Mouse (Mus musculus): Measurements from ENCODE around the gene Sarm1. TPM values are rescaled to one million over a fixed set of nuclear protein-coding genes. Genes with fewer than 3 reads are reported as not detected.

Gene Sarm1
- 17.4 and 21.8 TPM in 2 replicates for polyA plus RNA-seq (2014; fragmentation: Nextera tagmentation; extraction: Ambion mirVana)

DNA sequence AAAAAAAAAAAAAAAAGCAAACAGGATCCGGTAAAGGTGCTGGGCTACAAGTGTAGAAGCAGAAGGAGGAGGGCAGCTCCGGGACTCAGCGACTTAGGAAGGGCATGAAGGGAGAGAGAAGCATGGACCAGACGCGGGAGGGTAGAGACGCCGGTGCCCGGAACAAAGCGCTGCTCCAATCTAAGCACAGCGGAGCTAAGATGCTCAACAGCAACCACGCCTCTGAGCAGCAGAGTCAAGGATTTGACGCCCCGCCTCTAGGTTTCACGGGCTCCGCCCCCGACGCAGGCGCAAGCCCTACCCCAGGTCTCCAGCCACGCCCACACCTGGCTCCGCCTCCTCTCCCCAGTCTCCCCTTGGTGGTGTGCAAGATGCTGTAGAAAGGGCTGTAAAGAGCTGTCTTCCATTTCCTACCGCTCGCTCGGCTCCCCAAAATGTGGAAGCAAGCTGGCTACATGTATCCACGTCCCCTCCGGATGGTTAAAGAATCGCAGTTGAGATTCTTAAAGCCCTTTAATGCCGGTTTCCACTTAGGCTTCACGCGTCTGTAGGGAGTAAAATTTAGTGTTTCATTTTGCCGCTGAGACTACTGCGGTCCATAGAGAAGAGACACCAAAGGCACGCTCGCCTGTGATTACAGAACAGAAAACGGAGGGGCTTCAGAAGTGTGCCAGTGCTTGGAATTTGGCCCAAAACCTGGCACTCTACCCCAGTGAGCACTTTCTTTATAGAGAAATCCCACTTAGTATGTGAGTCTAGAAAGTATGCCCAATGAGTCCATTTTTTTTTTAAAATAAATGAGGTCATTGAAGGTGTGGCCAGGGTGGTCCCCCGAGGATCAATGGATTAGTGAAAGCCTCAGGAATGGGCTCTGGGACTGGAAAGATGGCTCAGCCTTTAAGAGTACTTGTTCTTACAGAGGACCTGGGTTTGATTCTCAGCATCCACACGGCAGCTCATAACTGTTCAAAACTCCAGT, at the start of gene Sarm1:
Sarm1 (minus strand) TSS at position 211 of the 979 bp plus-strand sequence.
- 3% methylated on average over 35 of the region's 36 CpGs for WGBS
- peaks cover 19% of the 10 kb centered on the region for H3K27me3 ChIP-seq (ENCODE audit: control insufficient read depth, insufficient read depth, low read length)
- ATAC-seq (ENCODE audit: insufficient read depth, low FRiP score, low TSS enrichment) (peak; percentile 96), DNase-seq (ENCODE audit: low spot score) (peak; percentile 98)
- peak within 1 kb of the TSS; percentile 69 for H3K9ac ChIP-seq (ENCODE audit: low read length)
- H3K4me1 ChIP-seq (ENCODE audit: control insufficient read depth, insufficient read depth, low read length): peaks cover 9% of the 10 kb centered on the region; the same call in 1 of the 2 replicates
- H3K4me3 ChIP-seq (ENCODE audit: low read depth, low read length): peak within 1 kb of the TSS; percentile 76
- peak within 1 kb of the TSS; percentile 97 for H3K4me2 ChIP-seq (ENCODE audit: low read depth)
- no peaks in the 10 kb centered on the region for H3K9me3 ChIP-seq (ENCODE audit: control insufficient read depth, low read length)
- no peaks in the 10 kb centered on the region for H3K36me3 ChIP-seq (ENCODE audit: control insufficient read depth, insufficient read depth, low read length)
- H3K27ac ChIP-seq (ENCODE audit: low read depth, low read length): peak within 1 kb of the TSS; percentile 51

DNA sequence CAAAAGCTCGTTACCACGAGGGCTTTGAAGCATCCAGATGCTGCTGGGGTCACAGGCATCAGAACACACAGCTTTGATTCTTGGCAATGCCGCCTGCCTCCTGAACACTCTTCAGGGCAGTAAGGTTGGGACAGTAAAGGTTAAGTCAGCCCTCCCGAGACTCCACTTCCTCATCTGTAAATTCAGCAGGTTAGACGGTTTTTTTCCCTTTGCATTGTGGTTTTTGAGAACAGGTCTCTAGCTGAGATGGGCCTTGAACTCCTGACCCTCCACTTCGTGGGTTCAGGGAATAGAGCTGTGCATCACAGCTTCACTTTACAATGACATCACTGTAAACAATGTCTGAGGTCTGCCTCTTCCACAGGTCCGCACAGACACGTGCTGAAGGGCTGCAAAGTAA, 47.6 kb upstream of the Sarm1 start:
- 76% methylated on average over 8 of the region's 8 CpGs for WGBS

DNA sequence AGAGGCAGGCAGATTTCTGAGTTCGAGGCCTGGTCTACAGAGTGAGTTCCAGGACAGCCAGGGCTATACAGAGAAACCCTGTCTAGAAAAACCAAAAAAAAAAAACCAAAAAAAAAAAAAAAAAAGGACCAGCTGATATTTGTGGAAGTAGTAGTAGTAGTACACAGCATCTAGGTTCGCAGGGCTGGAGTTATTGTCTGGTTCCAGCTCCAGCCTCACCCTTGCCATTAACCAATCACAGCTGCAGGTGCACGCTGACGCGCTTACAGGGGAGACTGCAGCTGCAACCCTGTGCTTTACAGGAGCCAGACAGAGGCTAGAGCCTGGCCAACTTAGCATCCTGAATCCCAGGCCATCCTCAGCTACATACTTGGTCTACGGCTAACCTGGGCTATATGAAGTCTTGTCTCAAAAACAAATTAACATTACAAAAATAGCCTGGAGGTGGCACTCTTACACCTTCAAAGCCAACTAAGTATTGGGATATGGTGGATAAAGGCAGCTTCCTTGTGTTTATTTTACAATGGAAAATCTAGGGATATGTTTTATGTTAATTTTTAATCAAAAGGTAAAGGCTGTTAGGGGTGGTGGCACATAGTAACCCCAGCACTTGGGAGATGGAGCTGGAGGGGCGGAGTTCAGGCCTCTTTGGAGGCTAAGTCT, 47.0 kb upstream of the Sarm1 start:
- Histone ChIP-seq H3K9me3 (ENCODE audit: control insufficient read depth, low read length) (no peaks in the 10 kb centered on the region), H3K36me3 (ENCODE audit: control insufficient read depth, insufficient read depth, low read length) (peaks cover 10% of the 10 kb centered on the region; the same call in 1 of the 2 replicates), H3K4me2 (ENCODE audit: low read depth) (no peak overlapping the region), H3K9ac (ENCODE audit: low read length) (no peak overlapping the region), H3K4me3 (ENCODE audit: low read depth, low read length) (no peak overlapping the region), H3K27me3 (ENCODE audit: control insufficient read depth, insufficient read depth, low read length) (no peaks in the 10 kb centered on the region), H3K4me1 (ENCODE audit: control insufficient read depth, insufficient read depth, low read length) (peaks cover 9% of the 10 kb centered on the region), H3K27ac (ENCODE audit: low read depth, low read length) (no peak overlapping the region)
- DNase-seq (ENCODE audit: low spot score) (no peak), ATAC-seq (ENCODE audit: insufficient read depth, low FRiP score, low TSS enrichment) (no peak)
- WGBS: 95% methylated on average over 7 of the region's 7 CpGs

More for the DNA sequence above, 47.6 kb upstream of the Sarm1 start:
- no peak overlapping the region for H3K4me3 ChIP-seq (ENCODE audit: low read depth, low read length)
- H3K27me3 ChIP-seq (ENCODE audit: control insufficient read depth, insufficient read depth, low read length): no peaks in the 10 kb centered on the region
- H3K9me3 ChIP-seq (ENCODE audit: control insufficient read depth, low read length): no peaks in the 10 kb centered on the region
- no peak for ATAC-seq (ENCODE audit: insufficient read depth, low FRiP score, low TSS enrichment)
- no peak overlapping the region for H3K9ac ChIP-seq (ENCODE audit: low read length)
- peaks cover 13% of the 10 kb centered on the region for H3K4me1 ChIP-seq (ENCODE audit: control insufficient read depth, insufficient read depth, low read length)
- DNase-seq (ENCODE audit: low spot score): no peak
- no peak overlapping the region for H3K27ac ChIP-seq (ENCODE audit: low read depth, low read length)
- H3K36me3 ChIP-seq (ENCODE audit: control insufficient read depth, insufficient read depth, low read length): peaks cover 10% of the 10 kb centered on the region; the same call in 1 of the 2 replicates
- H3K4me2 ChIP-seq (ENCODE audit: low read depth): no peak overlapping the region

GRCm38 (mm10) chr11:78540358-78540757, 42.8 kb upstream of the Sarm1 start:
- H3K9ac ChIP-seq (ENCODE audit: low read length): no peak overlapping the region

DNA sequence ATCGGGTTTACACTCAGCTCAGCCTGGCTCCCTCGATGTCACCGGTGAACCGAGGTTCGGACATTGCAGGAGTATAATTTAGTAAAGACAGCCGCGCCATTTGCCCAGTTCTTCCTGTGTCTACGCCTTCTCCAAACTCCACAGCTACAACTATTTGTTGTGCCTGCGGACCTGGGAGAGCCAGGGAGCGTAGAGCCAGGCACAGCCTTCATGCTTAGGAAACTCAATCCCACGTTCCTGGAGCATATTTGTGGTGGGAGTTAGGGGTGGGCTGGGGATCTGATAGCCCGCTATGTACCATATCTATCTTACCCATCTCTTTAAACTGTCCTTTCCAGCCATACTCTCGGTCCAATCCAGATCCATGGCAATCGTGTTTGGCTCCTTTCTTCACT, 39.1 kb upstream of the Sarm1 start:
- no peak for DNase-seq (ENCODE audit: low spot score)
- ATAC-seq (ENCODE audit: insufficient read depth, low FRiP score, low TSS enrichment): peak; percentile 28
- Histone ChIP-seq H3K4me3 (ENCODE audit: low read depth, low read length) (peak overlapping the region; percentile 75), H3K27me3 (ENCODE audit: control insufficient read depth, insufficient read depth, low read length) (no peaks in the 10 kb centered on the region), H3K9ac (ENCODE audit: low read length) (peak overlapping the region; percentile 77), H3K4me2 (ENCODE audit: low read depth) (peak overlapping the region; percentile 87), H3K36me3 (ENCODE audit: control insufficient read depth, insufficient read depth, low read length) (peaks cover 4% of the 10 kb centered on the region; the same call in 1 of the 2 replicates), H3K4me1 (ENCODE audit: control insufficient read depth, insufficient read depth, low read length) (peaks cover 13% of the 10 kb centered on the region), H3K27ac (ENCODE audit: low read depth, low read length) (peak overlapping the region; percentile 51; the same call in 1 of the 2 replicates), H3K9me3 (ENCODE audit: control insufficient read depth, low read length) (no peaks in the 10 kb centered on the region)
- 4% methylated on average over 14 of the region's 14 CpGs for WGBS

More at GRCm38 (mm10) chr11:78540358-78540757, 42.8 kb upstream of the Sarm1 start:
- Histone ChIP-seq H3K36me3 (ENCODE audit: control insufficient read depth, insufficient read depth, low read length) (peaks cover 10% of the 10 kb centered on the region; the same call in 1 of the 2 replicates), H3K4me3 (ENCODE audit: low read depth, low read length) (no peak overlapping the region), H3K27me3 (ENCODE audit: control insufficient read depth, insufficient read depth, low read length) (no peaks in the 10 kb centered on the region), H3K4me1 (ENCODE audit: control insufficient read depth, insufficient read depth, low read length) (peaks cover 5% of the 10 kb centered on the region; the same call in 1 of the 2 replicates), H3K4me2 (ENCODE audit: low read depth) (no peak overlapping the region), H3K9me3 (ENCODE audit: control insufficient read depth, low read length) (no peaks in the 10 kb centered on the region), H3K27ac (ENCODE audit: low read depth, low read length) (no peak overlapping the region)
- 89% methylated on average over 3 of the region's 3 CpGs for WGBS
- ATAC-seq (ENCODE audit: insufficient read depth, low FRiP score, low TSS enrichment) (no peak), DNase-seq (ENCODE audit: low spot score) (no peak)

DNA sequence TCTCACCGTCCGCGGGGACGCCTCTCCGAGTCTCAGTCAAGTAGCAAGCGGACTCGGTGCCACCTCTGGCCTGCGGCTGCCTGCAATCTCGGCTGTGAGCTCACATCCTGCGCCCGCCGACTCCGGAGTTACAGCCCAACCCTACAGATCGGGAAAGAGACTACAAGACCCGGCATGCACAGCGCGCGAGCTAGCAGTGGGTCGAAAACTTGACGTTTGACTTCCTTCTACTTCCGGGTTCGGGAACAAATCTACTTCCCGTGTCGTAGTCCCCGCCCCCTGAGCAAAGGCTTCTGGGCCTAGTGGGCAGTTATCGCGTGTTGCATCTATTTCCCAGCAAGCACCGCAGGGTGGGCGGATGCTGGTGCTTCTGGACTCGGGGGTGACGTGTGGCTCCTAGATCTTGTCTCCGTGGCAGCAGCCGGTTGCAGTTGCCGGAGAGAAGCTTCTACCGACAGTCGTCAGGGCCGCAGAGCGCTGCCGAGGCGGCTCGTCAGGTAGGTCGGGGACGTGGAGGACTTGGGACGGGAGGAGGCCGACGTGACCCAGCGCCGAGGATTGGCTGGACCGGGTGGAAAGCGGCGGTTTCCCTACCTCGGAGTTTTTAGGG, 38.6 kb upstream of the Sarm1 start, which contains the start of the genes Tnfaip1 and Ift20:
Tnfaip1 (minus strand) TSS at position 253 of the 610 bp plus-strand sequence.
Ift20 (plus strand) TSS at position 282 of the 610 bp plus-strand sequence.
- Histone ChIP-seq H3K27me3 (ENCODE audit: control insufficient read depth, insufficient read depth, low read length) (no peaks in the 10 kb centered on the region), H3K4me3 (ENCODE audit: low read depth, low read length) (peak within 1 kb of the TSS; percentile 75), H3K36me3 (ENCODE audit: control insufficient read depth, insufficient read depth, low read length) (peaks cover 4% of the 10 kb centered on the region; the same call in 1 of the 2 replicates), H3K4me1 (ENCODE audit: control insufficient read depth, insufficient read depth, low read length) (peaks cover 13% of the 10 kb centered on the region), H3K9me3 (ENCODE audit: control insufficient read depth, low read length) (no peaks in the 10 kb centered on the region), H3K27ac (ENCODE audit: low read depth, low read length) (peak within 1 kb of the TSS; percentile 51), H3K4me2 (ENCODE audit: low read depth) (peak within 1 kb of the TSS; percentile 87), H3K9ac (ENCODE audit: low read length) (peak within 1 kb of the TSS; percentile 77)
- peak; percentile 98 for DNase-seq (ENCODE audit: low spot score)
- under 1% methylated on average over 52 of the region's 52 CpGs for WGBS
- peak; percentile 96 for ATAC-seq (ENCODE audit: insufficient read depth, low FRiP score, low TSS enrichment)

- DNase-seq (ENCODE audit: low spot score): peak; percentile 34
- Histone ChIP-seq H3K9ac (ENCODE audit: low read length) (peak overlapping the region; percentile 58), H3K9me3 (ENCODE audit: control insufficient read depth, low read length) (no peaks in the 10 kb centered on the region), H3K27ac (ENCODE audit: low read depth, low read length) (peak overlapping the region; percentile 39), H3K4me1 (ENCODE audit: control insufficient read depth, insufficient read depth, low read length) (peaks cover 13% of the 10 kb centered on the region), H3K36me3 (ENCODE audit: control insufficient read depth, insufficient read depth, low read length) (peaks cover 2% of the 10 kb centered on the region; the same call in 1 of the 2 replicates), H3K4me3 (ENCODE audit: low read depth, low read length) (peak overlapping the region; percentile 75), H3K27me3 (ENCODE audit: control insufficient read depth, insufficient read depth, low read length) (no peaks in the 10 kb centered on the region), H3K4me2 (ENCODE audit: low read depth) (peak overlapping the region; percentile 66)
- WGBS: under 1% methylated on average over 23 of the region's 23 CpGs
- peak; percentile 36; the same call in 1 of the 2 replicates for ATAC-seq (ENCODE audit: insufficient read depth, low FRiP score, low TSS enrichment)
These were observed 38.0 kb upstream of the Sarm1 start for GRCm38 (mm10) chr11:78535376-78536079.
